Mouse (Mus musculus) neural tube, embryonic 15.5 days (tissue): ENCODE data around the gene Vegfb. TPM values are rescaled to one million over a fixed set of nuclear protein-coding genes. Genes with fewer than 3 reads are reported as not detected.

Source experiments
- ATAC-seq: fragments of 200-750 bp; cut with Nextera tagmentation; 2 replicates; pipeline ENCODE4 v1.8.0; 2017; ENCODE audit warnings: mild to moderate bottlenecking, moderate TSS enrichment, moderate library complexity; ENCODE audit not compliant: low FRiP score
- H3K27ac ChIP-seq: fragments of 300-500 bp; sonication (generic); replicated peaks from 2 replicates; pipeline ENCODE4 v1.5.1; 2015; ENCODE audit warnings: mild to moderate bottlenecking, inconsistent platforms
- H3K27me3 ChIP-seq: fragments of 300-500 bp; sonication (generic); replicated peaks from 2 replicates; pipeline ENCODE4 v1.6.1; 2015; ENCODE audit warnings: inconsistent platforms
- H3K36me3 ChIP-seq: fragments of 300-500 bp; sonication (generic); 2 replicates; pipeline ENCODE4 v1.6.1; 2015; ENCODE audit warnings: inconsistent platforms
- H3K4me1 ChIP-seq: fragments of 300-500 bp; sonication (generic); 2 replicates; pipeline ENCODE4 v1.6.1; 2015; ENCODE audit warnings: inconsistent platforms
- H3K4me2 ChIP-seq: fragments of 300-500 bp; sonication (generic); 2 replicates; pipeline ENCODE4 v1.6.1; 2015; ENCODE audit warnings: inconsistent platforms, mild to moderate bottlenecking, moderate library complexity
- H3K4me3 ChIP-seq: fragments of 300-500 bp; sonication (generic); replicated peaks from 2 replicates; pipeline ENCODE4 v1.5.1; 2015; ENCODE audit warnings: mild to moderate bottlenecking, inconsistent platforms
- H3K9ac ChIP-seq: fragments of 300-500 bp; sonication (generic); replicated peaks from 2 replicates; pipeline ENCODE4 v1.6.1; 2015; ENCODE audit warnings: mild to moderate bottlenecking, inconsistent platforms
- H3K9me3 ChIP-seq: fragments of 300-500 bp; sonication (generic); replicated peaks from 2 replicates; pipeline ENCODE4 v1.6.1; 2016; ENCODE audit warnings: inconsistent platforms
- WGBS: fragments of 180-500 bp; shearing (Covaris S2); methylation state at CpG from one replicate; pipeline ENCODE4 v1.1.7; 2015; ENCODE audit warnings: mixed read lengths; 5-methylcytosine and 5-hydroxymethylcytosine counted together
- polyA plus RNA-seq: library from polyadenylated mRNA; unstranded; fragments of >200 nt; fragmentation: Nextera tagmentation; extraction: Ambion mirVana; gene quantifications from 2 replicates; pipeline ENCODE4 v1.2.1, GENCODE M21; 2015

Vegfb gene
- polyA plus RNA-seq, 1 experiment from 2014 or later = 83.1 TPM

- Histone ChIP-seq H3K36me3 (peaks cover 12% of the 10 kb centered on the region), H3K4me3 (no peak overlapping the region), H3K4me1 (peaks cover 50% of the 10 kb centered on the region), H3K4me2 (no peak overlapping the region), H3K27me3 (no peaks in the 10 kb centered on the region), H3K9ac (no peak overlapping the region), H3K27ac (no peak overlapping the region), H3K9me3 (no peaks in the 10 kb centered on the region)
- WGBS = 95% methylated on average over 8 of the region's 8 CpGs
- no peak for ATAC-seq
Observed at GRCm38 (mm10) chr19:6989251-6989650, 1.8 kb upstream of the Vegfb start.

DNA sequence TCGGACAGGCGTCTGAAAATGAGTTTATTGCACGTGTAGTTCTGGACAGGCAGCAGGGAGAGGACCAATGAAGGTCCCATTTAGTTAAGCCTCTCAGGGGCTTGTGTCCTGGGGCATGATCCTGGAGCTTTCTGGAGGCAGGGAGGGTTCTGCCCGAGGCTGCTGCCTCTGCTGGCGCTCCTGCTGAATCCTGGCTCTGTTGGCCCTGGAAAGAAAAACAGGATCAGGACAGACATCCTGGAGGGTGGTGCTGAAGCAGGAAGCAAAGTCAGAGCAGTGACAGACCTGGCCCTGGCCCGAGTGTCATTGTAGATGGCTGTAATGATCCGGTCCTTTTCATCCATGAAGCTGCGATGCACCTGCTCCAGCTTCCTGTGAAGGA lies 444 bp upstream of the Vegfb start:
- peaks cover 41% of the 10 kb centered on the region for H3K4me1 ChIP-seq
- peak overlapping the region; percentile 92 for H3K9ac ChIP-seq
- peak overlapping the region; percentile 88 for H3K4me2 ChIP-seq
- no peaks in the 10 kb centered on the region for H3K9me3 ChIP-seq
- peak overlapping the region; percentile 86 for H3K27ac ChIP-seq
- WGBS = 3% methylated on average over 8 of the region's 8 CpGs
- H3K4me3 ChIP-seq = peak overlapping the region; percentile 80
- H3K27me3 ChIP-seq = no peaks in the 10 kb centered on the region
- H3K36me3 ChIP-seq = peaks cover 18% of the 10 kb centered on the region
- 0 out of 2 replicates have a peak, but pooled peaks have one; percentile 0 for ATAC-seq

- ATAC-seq = no peak
- H3K9ac ChIP-seq = peak overlapping the region; percentile 92; the same call in 1 of the 2 replicates
- peak overlapping the region; percentile 86 for H3K27ac ChIP-seq
- WGBS = 83% methylated on average over 10 of the region's 10 CpGs
- peak overlapping the region; percentile 88 for H3K4me2 ChIP-seq
- H3K36me3 ChIP-seq = peaks cover 27% of the 10 kb centered on the region
- H3K27me3 ChIP-seq = no peaks in the 10 kb centered on the region
- peaks cover 33% of the 10 kb centered on the region for H3K4me1 ChIP-seq
- H3K4me3 ChIP-seq = peak overlapping the region; percentile 80
- H3K9me3 ChIP-seq = no peaks in the 10 kb centered on the region
Observed at GRCm38 (mm10) chr19:6985951-6986708, 1.3 kb downstream of the Vegfb start.

DNA sequence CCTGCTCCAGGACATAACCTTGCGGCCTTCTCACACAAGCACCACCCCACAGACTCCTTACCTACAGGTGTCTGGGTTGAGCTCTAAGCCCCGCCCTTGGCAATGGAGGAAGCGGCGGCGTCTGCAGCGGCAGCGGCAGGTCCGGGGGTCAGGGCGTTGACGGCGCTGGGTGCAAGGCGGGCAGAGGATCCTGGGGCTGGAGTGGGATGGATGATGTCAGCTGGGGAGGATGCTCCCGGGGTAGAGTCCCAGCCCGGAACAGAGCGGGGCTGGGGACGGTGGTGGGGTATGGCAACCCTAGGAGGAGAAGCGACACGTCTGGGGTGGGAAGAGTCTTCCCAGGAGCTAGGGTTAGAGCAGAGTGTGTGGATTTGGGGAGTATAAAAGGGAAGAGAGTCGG lies 2.2 kb downstream of the Vegfb start:
- Histone ChIP-seq H3K27ac (no peak overlapping the region), H3K9ac (no peak overlapping the region), H3K36me3 (peaks cover 27% of the 10 kb centered on the region), H3K27me3 (no peaks in the 10 kb centered on the region), H3K4me2 (no peak overlapping the region), H3K4me3 (no peak overlapping the region), H3K9me3 (no peaks in the 10 kb centered on the region), H3K4me1 (peaks cover 38% of the 10 kb centered on the region)
- WGBS = 84% methylated on average over 19 of the region's 19 CpGs
- ATAC-seq = no peak

GRCm38 (mm10) chr19:6983621-6984020 lies 3.8 kb downstream of the Vegfb start:
- no peaks in the 10 kb centered on the region for H3K27me3 ChIP-seq
- no peak for ATAC-seq
- peaks cover 49% of the 10 kb centered on the region for H3K4me1 ChIP-seq
- no peak overlapping the region for H3K27ac ChIP-seq
- H3K4me2 ChIP-seq = no peak overlapping the region
- no peaks in the 10 kb centered on the region for H3K9me3 ChIP-seq
- H3K9ac ChIP-seq = no peak overlapping the region
- H3K4me3 ChIP-seq = no peak overlapping the region
- peaks cover 27% of the 10 kb centered on the region for H3K36me3 ChIP-seq
- WGBS = 38% methylated on average over 5 of the region's 5 CpGs

GRCm38 (mm10) chr19:6981465-6981864 lies 6.0 kb downstream of the Vegfb start:
- 93% methylated on average over 4 of the region's 4 CpGs for WGBS

GRCm38 (mm10) chr19:6980381-6981093 lies 6.9 kb downstream of the Vegfb start, which contains the start of gene Fkbp2:
TSS of gene Fkbp2 (minus strand) at chr19:6980501.
- Histone ChIP-seq H3K4me1 (peaks cover 57% of the 10 kb centered on the region), H3K27ac (peak within 1 kb of the TSS; percentile 99), H3K4me2 (peak within 1 kb of the TSS; percentile 82), H3K4me3 (peak within 1 kb of the TSS; percentile 71), H3K36me3 (peaks cover 38% of the 10 kb centered on the region), H3K9me3 (no peaks in the 10 kb centered on the region), H3K9ac (peak within 1 kb of the TSS; percentile 74), H3K27me3 (no peaks in the 10 kb centered on the region)
- ATAC-seq = peak; percentile 92
- WGBS = 2% methylated on average over 38 of the region's 38 CpGs

More at GRCm38 (mm10) chr19:6981465-6981864, 6.0 kb downstream of the Vegfb start:
- Histone ChIP-seq H3K4me3 (peak overlapping the region; percentile 71; the same call in 1 of the 2 replicates), H3K4me1 (peaks cover 56% of the 10 kb centered on the region), H3K36me3 (peaks cover 41% of the 10 kb centered on the region), H3K27me3 (no peaks in the 10 kb centered on the region), H3K4me2 (peak overlapping the region; percentile 82), H3K9ac (no peak overlapping the region), H3K27ac (no peak overlapping the region), H3K9me3 (no peaks in the 10 kb centered on the region)
- ATAC-seq = no peak

GRCm38 (mm10) chr19:6979486-6980380 lies 7.7 kb downstream of the Vegfb start:
- peak; percentile 90 for ATAC-seq
- peak overlapping the region; percentile 99 for H3K27ac ChIP-seq
- H3K9me3 ChIP-seq = no peaks in the 10 kb centered on the region
- no peaks in the 10 kb centered on the region for H3K27me3 ChIP-seq
- H3K9ac ChIP-seq = peak overlapping the region; percentile 74
- H3K4me2 ChIP-seq = peak overlapping the region; percentile 82
- peak overlapping the region; percentile 71 for H3K4me3 ChIP-seq
- peaks cover 53% of the 10 kb centered on the region for H3K4me1 ChIP-seq
- peaks cover 30% of the 10 kb centered on the region for H3K36me3 ChIP-seq
- under 1% methylated on average over 58 of the region's 59 CpGs for WGBS

- peaks cover 29% of the 10 kb centered on the region for H3K36me3 ChIP-seq
- peak overlapping the region; percentile 82 for H3K4me2 ChIP-seq
- no peaks in the 10 kb centered on the region for H3K9me3 ChIP-seq
- peak overlapping the region; percentile 99 for H3K27ac ChIP-seq
- WGBS = 9% methylated on average over 11 of the region's 11 CpGs
- H3K9ac ChIP-seq = peak overlapping the region; percentile 49
- no peaks in the 10 kb centered on the region for H3K27me3 ChIP-seq
- H3K4me1 ChIP-seq = peaks cover 55% of the 10 kb centered on the region
- no peak for ATAC-seq
- peak overlapping the region; percentile 71 for H3K4me3 ChIP-seq
Observed at GRCm38 (mm10) chr19:6979001-6979479, 8.4 kb downstream of the Vegfb start.

GRCm38 (mm10) chr19:6978639-6978974 lies 8.8 kb downstream of the Vegfb start:
- no peak for ATAC-seq
- Histone ChIP-seq H3K4me3 (peak overlapping the region; percentile 71), H3K4me1 (peaks cover 59% of the 10 kb centered on the region), H3K27me3 (no peaks in the 10 kb centered on the region), H3K9ac (peak overlapping the region; percentile 49; the same call in 1 of the 2 replicates), H3K4me2 (peak overlapping the region; percentile 82), H3K9me3 (no peaks in the 10 kb centered on the region), H3K27ac (peak overlapping the region; percentile 99), H3K36me3 (peaks cover 25% of the 10 kb centered on the region)
- 49% methylated on average over 3 of the region's 3 CpGs for WGBS
